Mouse (Mus musculus): ENCODE results near the gene Aanat.
A peak's percentile ranks its signal among the peaks of the same experiment; 100 is the strongest.

The Aanat gene

GRCm38 (mm10) chr11:116586310-116586709 is at the start of gene Aanat:
Aanat (plus strand) TSS chr11:116586432.
- DNase-seq (ENCODE audit: low read depth, low spot score) = no peak

DNA sequence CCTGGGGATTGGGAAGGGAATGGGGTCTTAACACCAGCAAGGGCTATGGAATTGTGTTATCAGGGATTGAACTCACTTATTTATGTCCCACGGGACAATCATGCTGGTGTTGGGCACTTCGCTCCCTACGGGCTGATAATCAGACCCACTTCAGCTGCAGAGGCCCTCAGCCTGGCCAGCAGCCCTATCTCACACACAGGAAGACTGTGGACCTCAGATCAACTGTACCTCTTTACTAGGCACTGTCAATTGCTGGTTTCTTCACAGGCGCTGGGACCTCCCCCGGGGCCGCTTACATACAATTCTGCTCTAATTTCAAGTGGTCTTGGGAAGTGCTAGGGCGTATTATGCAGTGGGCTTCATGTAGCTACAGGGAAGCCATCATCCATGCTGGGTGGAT is 49.5 kb upstream of the Aanat start:
- DNase-seq (ENCODE audit: low read depth, low spot score) = no peak

- no peak for DNase-seq (ENCODE audit: low read depth, low spot score)
Observed at GRCm38 (mm10) chr11:116537388-116537787, 48.8 kb upstream of the Aanat start.

GRCm38 (mm10) chr11:116538142-116538735 is 48.0 kb upstream of the Aanat start:
- no peak for DNase-seq (ENCODE audit: low read depth, low spot score)

DNA sequence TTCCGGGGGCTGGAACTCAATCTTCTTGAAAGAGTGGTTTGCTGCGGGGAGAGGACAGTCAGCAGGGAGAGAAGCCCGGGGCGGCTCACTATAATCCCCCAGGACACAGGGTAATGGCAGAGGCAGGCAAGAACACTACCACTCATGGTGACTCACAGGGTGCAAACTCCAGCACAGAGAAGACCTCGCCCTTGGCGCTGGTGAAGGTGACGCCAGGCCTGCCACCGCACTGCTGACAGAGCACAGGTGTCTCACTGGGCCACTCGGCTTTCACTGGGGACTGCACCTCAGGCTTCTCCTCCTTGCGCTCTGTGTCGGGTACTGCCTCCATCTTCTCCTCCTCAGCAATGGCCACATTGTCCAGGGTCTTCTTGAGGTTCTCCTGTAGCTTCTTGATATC is 45.0 kb upstream of the Aanat start:
- DNase-seq (ENCODE audit: low read depth, low spot score) = no peak

DNA sequence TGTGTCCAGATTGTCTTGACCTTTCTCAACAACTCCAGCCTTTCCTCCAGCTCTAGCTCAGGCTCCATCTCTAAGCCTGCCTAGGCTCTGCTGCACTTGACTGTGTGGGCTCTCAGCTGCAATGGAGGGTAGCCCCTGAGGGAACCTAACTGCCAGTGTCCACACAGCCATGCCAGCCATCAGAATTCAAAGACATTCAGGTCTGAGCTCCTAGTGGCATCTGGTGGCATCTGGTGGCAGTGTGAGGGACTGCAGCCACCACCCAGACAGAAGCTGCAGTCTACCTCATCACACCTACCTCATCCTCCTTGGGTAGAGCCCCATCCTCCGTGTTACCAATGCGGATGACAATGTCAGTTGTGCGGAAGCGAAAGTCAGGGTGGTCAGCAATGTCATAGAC is 43.1 kb upstream of the Aanat start:
- peak; percentile 53 for DNase-seq (ENCODE audit: low read depth, low spot score)

- DNase-seq (ENCODE audit: low read depth, low spot score) = no peak
Observed at GRCm38 (mm10) chr11:116547296-116548060, 38.8 kb upstream of the Aanat start.

- DNase-seq (ENCODE audit: low read depth, low spot score) = no peak
Observed at GRCm38 (mm10) chr11:116548780-116549179, 37.5 kb upstream of the Aanat start.

DNA sequence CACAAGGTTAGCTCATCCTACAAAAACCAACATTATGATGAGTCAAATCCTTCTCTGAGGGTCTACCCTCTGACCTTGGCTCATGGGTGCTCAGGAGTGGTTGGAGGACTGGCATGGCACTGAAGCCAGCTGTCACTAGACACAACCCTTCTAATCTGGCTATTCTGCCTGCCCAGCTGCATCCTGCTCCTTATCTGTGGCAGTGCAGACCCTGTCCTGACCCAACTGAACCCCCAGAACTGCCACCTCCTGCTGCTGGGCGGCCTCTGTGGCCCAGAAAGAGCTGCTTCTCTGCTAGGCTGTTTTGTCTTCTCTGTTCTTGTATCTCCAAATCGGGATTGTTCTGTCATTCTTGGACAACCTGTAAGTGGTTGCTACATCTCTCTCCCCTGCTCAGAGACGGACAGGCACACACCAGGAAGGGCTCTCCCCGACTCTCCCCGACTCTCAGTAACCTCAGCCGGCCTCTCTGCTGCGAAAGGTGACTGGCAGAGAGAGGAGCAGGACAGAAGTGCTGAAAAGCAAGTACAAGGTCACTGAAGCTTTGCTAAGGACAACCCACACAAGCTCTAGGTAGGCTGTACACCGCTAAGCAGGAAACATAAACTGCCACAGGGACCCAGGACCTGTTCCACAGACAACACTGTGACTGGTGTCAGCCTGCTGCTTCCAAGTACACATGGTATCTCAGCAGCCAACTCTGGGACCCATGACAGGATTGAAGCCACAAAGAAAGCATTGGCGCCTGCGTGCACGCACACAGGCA is 36.8 kb upstream of the Aanat start:
- no peak for DNase-seq (ENCODE audit: low read depth, low spot score)

DNA sequence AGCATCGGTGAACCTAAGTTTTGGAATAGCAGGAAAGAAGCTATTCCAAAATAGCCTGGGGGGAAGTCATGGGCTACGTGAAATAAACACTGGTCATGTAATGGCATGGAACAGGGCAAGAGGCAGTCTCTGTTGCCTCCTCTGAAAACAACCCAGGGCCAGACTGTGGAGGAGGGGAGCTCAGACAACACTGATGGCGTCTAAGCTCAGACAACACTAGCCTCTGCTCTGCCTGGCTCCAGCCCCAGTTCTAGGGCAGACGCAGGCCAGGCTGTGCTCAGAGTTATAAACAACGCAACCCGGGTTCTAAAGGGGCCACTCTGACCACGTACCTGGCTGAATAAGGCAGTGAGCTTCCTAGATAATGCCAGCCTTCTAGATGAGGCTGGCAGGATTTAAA is 35.5 kb upstream of the Aanat start:
- DNase-seq (ENCODE audit: low read depth, low spot score) = no peak

DNA sequence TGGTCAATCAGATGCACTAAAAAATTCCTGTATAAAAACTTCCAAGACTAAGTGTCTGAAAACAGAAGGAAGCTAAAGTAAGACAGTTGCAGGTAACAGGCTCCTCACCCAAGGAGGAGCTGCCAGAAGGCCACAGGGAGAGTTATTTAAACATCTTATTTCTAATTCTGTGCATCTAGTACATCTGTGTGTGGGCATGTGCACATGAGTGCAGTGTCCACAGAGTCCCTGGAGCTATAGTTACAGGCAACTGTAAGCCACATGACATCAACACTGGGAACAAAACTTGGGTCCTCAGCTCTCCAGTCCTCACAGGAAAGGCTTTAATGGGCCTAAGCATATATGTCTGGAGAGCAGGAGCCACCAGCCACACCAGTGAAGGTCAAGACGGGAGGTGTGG is 34.0 kb upstream of the Aanat start:
- DNase-seq (ENCODE audit: low read depth, low spot score) = no peak

GRCm38 (mm10) chr11:116554171-116554878 is 31.9 kb upstream of the Aanat start:
- peak; percentile 77 for DNase-seq (ENCODE audit: low read depth, low spot score)

GRCm38 (mm10) chr11:116555572-116555971 is 30.7 kb upstream of the Aanat start:
- no peak for DNase-seq (ENCODE audit: low read depth, low spot score)

DNA sequence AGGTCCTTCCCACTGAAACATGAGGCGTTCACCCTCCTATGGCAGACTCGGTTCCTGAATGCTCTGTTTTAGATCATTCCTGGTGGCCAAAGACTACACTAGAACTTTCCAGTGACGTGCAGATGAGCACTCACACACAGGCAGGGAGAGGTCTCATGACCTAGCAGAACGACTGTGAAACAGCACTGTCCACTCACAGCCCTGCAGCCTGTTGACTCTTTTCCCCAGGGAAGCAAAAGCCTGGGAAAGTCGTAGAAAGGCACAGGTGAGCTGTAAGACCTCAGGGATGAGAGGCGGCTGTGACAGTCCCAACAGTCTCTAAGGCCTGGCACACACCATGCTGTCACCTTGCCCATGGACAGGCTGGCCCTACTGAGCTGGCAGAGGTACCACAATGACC is 29.9 kb upstream of the Aanat start:
- DNase-seq (ENCODE audit: low read depth, low spot score) = no peak

GRCm38 (mm10) chr11:116565283-116566041 is 20.8 kb upstream of the Aanat start:
- no peak for DNase-seq (ENCODE audit: low read depth, low spot score)

DNA sequence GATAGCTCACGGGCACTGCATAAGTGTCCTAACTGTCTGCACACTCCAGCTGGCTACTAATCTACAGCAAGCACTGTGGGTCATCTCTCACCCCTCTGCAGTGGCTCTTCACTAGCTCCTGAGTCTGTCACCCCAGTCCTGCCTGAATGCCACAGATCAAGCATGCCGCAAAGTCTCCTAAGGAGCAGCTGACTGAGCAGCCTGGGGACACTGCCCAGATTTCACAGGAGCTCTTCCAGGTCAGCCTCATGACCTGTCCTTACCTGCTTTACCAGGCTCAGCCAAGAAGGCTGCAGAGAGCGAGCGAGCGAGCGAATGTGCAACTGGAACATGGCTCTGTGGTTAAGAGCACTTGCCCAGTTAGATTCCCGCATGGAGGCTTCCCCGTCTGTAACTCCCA is 18.7 kb upstream of the Aanat start:
- DNase-seq (ENCODE audit: low read depth, low spot score) = no peak

- no peak for DNase-seq (ENCODE audit: low read depth, low spot score)
Observed at GRCm38 (mm10) chr11:116570821-116571220, 15.4 kb upstream of the Aanat start.

GRCm38 (mm10) chr11:116571767-116572679 is 14.2 kb upstream of the Aanat start:
- DNase-seq (ENCODE audit: low read depth, low spot score) = no peak

GRCm38 (mm10) chr11:116572756-116573543 is 13.3 kb upstream of the Aanat start:
- DNase-seq (ENCODE audit: low read depth, low spot score) = no peak

Data from CD4-positive, CD25-positive, alpha-beta regulatory T cell, adult 2 months (primary cell).